Mouse (Mus musculus) retina, postnatal 1 day (tissue): ENCODE measurements around the gene Ces1e.

Experiments
- DNase-seq: peaks from one replicate; pipeline ENCODE4 v3.0.0-alpha.2; 2012

The Ces1e gene

DNA sequence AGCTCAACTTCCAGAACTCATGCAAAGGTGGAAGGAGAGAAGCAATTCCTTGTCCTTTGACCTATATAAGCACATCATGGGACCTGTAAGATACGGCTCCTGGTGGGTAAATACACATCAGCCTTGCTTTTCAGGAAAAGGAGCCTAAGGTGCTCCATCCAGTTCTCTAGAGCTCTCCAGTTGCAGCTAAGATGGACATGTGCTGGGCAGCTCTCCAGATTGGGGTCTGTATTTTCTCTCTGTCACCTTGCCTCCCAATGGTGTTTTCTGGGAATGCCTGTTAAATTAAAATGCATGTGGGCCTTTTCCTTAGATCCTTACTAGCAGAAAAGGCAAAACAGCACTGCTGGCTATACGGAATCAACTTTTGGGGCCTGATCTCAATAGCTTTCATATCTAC lies 54.9 kb downstream of the Ces1e start:
- no peak for DNase-seq

DNA sequence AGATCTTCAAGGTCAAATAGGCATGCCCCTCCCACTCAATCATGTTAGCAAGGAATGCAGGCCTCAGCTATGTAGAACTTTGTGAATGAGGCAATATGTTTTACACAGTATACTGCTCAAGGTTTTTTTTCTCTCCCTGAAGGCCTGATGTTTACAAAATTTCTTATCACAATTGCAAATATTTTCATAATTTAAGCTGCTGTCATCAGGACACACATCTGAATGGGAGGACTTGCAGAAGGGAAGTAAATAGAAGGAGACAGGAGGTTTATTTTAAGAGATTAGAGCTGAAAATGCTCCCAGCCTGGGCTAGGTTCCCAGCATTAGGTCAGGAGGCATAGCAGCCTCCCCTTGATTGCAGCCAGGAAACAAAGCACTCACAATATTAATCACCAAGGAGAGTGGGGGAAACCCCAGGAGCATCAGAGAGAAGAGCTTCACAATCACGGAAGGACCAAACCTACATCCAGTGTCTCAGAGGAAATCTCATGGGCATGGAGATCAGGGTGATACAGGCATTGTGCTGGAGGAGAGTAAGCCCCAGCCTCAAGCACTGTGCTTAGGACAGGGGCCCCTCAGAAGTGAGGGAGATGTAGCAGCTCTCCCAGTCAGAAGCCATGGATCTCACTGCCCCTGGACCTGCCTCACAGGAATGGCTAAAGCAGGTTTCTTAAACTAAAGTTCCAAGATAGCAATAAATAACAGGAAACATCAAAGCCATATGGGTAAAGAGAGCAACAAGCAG lies 57.4 kb downstream of the Ces1e start:
- no peak for DNase-seq

DNA sequence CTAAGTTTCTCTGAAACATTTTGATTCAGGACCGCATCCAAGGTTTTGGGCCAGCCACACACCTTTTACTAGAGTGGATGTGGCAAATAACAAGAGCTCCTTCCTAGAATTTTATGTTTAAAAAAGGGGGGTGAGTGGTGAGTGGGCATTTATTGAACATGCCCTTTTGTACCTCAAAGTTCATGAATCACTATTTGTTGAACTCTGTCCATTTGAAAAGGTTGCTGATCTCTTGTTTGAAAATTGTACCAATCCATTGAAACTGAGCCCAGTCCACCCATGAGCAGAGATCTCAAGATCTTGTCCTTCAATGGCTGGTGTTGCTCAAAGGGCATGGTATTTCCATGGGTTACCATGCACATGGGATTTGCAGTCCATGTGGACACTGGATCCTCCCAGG lies 66.1 kb downstream of the Ces1e start:
- no peak for DNase-seq

DNA sequence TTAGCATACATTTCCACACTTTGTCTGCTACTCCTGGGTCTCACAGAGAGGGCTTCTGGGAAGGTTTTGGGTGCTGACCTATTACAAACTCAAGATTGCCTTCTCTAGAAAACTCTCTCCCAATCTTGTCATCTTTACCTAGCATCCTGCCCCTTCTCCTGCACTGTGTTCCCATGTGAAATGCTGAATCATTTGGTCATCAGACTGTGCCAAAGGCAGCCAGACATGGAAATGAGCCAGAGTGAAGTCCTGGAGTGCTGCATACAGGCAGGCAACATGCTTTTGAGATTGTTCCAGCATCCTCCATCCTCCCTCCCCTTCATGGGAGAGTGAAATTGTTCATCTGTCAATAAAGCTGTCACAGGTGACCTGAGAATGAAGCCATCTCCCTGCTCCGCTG lies 78.0 kb downstream of the Ces1e start:
- DNase-seq: no peak
